Mouse (Mus musculus): Measurements from ENCODE around the gene Disp1.

The Disp1 gene

GRCm38 (mm10) chr1:183086843-183087242 is 134.5 kb downstream of the Disp1 start:
- DNase-seq (ENCODE audit: low read depth), result no peak

- DNase-seq (ENCODE audit: low read depth), result no peak
These were observed 137.0 kb downstream of the Disp1 start for GRCm38 (mm10) chr1:183084085-183085050.

DNA sequence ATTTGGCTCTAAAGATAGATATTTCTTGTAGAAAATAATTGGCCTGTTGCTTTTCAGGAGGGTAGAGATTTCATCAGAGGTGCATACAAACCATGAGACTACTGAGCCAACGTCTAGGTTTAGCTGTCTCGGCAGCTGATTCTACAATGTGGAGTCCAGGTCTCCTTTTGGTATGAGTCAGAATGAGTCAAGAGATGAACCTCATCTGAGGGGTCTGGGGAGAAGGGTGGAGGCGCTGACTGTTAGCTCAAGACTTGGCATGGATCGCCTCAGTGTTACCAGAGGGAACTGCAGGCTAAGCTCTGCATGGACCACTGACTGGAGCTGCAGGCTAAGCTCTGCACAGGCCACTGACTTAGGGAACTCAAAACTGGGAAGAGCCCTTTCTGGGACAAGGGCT is 138.9 kb downstream of the Disp1 start:
- no peak for DNase-seq (ENCODE audit: low read depth)

DNA sequence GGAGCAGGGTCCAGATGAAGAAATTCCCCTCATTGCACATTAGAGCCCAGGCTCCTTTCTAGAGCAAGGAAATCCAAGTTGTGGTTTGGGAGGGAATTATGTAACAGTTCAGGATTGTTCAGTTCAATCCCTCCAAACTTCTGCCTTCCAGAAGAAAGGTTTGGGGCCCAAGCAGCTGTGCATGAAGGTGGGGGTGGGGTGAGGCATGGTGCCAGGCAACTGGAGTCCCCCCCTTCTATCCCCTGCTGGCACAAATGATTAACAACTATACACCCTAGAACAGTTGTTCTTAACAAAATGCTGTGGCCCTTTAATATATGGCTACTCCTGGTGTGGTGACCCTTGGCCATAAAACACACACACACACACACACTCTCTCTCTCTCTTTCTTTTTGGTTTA is 140.2 kb downstream of the Disp1 start:
- DNase-seq (ENCODE audit: low read depth), result no peak

DNA sequence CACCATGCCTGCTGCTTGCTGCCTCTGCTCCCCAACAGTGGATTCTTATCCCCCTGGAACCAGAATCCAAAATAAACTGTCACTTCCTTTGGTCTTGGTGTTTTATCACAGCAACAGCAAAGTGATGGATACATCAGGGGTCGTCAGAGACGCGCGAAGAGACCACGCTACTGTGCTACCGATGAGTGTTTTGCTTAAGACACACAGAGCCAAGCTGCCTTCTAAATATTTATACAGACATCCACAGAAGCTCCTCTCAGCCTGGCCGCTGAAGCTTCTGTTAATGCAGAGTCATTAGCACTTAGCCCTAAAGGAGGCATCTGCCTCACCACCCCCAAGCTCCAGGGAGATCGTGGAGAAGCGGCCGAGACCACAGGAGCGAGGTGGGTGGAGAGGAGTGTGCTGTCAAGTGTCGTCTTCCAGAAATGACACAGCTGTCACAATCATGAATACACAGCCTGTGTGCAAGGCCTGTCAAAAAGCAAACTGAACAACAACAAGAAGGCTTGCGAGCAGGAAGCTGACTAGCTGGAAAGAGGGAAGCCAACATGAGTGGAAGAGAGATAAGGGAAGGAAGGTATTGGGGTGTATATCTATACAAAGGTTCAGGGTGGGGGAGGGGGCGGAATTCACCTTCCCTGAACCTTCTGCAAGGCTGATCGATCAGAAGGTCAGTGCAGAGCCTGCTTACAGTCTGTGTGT is 146.1 kb downstream of the Disp1 start:
- no peak for DNase-seq (ENCODE audit: low read depth)

DNA sequence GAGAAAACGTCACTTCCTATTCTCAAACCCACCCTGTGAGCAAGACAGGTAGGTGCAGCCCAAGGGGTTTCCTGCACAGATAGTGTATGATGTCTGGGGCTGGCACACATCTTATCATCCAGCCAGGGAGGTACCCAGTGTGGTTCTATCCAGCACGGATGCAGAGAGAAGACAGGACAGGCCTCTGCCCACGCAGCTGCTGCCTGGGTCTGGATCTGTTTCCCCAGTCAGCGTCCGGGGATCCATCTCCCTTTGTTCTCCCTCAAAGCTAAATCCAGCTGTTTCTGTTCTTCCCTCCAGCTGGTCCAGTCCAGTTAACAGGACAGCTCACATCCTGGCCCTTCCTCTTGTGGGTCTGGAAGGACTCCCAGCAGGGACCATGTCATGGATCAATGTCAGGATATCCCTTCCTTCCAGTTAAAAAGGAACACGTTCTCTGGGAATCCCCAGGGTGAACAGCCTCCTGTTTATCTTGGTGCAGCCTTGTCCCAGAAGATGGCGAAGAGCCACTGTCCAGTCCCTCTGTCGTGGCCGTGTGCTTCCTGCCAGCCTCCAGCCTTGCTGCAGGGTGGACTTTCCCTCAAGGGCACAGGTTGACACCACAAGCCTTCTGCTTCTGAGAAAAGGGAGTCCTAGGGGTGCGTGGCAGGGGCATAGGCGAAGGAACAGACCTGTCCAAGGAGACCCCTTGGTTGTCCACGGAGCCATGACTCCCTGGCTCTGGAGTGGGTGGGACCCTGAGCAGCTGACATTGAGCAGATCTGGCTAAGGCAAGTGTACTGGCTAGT is 148.9 kb downstream of the Disp1 start:
- DNase-seq (ENCODE audit: low read depth), result no peak

DNA sequence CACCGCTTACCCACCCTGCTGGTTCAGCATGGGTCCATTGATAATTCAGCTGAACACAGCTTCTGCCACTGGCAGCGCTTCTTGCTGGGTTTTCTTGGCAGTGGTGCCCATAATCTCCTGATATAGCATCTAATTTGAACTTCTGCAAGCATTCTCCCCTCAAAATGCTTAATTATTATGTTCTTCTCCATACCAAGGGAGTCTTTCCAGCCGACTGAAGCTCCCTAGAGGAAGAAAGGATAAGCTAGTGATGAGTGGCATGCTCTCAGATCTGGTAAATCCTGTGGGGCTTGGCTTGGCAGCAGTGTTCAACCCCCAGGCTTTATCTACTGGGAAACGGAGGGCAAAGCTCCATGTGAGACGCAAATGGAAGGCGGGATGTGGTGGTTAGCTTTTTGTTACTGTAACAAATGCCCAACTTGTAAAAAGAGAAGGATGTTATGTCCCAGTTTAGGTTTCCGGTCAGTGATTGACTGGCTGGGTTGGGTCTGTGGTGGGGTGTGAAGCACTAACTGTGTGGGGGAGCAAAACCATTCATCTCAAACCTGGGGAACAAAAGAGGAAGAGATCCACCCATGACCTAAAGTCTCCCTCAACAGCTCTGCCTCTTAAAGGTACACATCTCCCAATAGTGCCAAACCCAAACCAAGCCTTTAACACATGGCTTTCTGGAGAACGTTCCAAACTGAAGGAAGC is 151.2 kb downstream of the Disp1 start:
- DNase-seq (ENCODE audit: low read depth), result no peak

DNA sequence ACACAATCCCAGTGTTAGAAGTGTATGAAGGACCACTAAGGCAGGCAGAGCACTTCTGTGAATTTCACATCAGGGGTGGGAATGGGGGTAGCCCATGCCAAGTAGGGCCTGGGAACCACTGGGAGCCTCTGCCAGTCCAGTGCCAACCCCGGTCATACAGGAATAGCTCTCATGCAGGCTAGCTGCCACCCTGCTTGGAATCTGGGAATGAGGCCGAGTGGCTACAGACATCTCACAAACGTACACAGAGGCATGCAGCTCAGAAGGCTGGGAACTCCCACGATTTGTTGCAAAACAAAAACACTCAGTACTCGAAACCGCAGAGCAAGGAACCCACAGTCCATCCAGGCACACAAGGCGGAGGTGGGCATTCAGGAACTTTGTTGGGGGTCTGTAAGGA is 153.5 kb downstream of the Disp1 start:
- DNase-seq (ENCODE audit: low read depth), result no peak

- no peak for DNase-seq (ENCODE audit: low read depth)
These were observed 154.3 kb downstream of the Disp1 start for GRCm38 (mm10) chr1:183066981-183067380.

DNA sequence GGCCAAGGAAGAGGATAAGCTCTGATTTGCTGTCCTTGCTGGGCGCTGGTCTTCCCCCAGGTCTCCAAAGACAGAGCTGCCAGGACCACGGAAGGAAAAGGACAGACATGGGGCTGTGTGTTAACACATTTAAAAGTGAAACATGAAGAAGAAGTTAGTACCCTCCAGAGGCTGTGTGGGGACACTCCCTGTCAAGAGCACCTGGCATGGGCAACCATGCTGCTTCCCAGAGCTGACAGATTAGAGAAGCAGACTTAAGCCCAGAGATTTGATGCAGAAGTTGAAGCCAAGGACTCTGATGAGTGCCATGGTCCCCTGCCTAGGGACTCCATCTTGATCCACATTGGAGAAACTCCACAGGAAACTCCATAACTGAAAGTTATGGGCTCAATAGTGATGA is 160.7 kb downstream of the Disp1 start:
- DNase-seq (ENCODE audit: low read depth), result no peak

DNA sequence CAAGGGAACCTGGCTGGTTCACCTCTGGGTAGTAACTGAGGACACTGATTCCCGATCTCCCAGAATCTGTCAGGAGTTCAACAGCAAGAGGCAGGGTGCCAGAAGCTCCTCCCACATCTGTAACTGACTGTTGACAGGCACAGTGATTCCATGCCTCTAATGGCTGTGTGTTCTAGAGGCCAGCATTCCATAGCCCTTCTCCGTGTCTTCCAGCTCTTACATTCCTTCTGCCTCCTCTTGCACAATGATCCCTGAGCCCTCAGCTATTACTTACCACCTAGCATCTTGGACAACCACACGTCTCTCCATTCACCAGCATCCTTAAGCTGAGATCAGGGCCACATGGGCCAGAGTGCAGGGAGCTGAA is 165.1 kb downstream of the Disp1 start:
- DNase-seq (ENCODE audit: low read depth), result no peak

DNA sequence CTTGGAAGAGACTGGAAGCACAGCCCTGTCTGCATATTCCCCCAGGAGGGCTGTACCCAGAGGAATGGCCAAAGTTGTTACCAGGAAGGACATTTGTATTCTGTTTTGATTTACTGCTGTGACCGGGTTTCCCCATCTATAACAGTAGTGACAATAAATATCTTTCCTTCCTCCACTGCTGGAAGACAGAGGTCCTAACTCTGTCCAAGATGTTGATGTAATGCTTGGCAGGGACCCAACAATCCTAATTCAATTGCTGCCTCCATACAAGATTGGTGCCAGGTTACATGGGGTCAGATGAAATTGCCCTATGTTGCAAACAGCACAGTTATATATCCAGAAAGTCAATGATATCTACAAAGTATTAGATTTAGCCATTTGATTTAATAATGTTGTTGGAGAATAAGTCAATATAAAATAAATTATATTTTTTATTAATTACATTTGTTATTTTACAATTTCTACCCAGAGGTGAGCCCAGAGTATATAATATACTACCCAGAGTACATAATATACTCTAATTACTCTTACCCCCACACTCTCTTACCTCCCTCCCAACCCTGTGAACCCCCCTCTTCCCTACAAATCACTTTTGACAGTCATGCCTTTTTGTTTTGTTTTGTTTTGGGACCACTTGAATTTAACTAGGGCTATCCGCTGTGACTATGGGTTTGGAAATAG is 165.6 kb downstream of the Disp1 start:
- DNase-seq (ENCODE audit: low read depth), result no peak

- DNase-seq (ENCODE audit: low read depth), result no peak
These were observed 168.7 kb downstream of the Disp1 start for GRCm38 (mm10) chr1:183052663-183053062.

DNA sequence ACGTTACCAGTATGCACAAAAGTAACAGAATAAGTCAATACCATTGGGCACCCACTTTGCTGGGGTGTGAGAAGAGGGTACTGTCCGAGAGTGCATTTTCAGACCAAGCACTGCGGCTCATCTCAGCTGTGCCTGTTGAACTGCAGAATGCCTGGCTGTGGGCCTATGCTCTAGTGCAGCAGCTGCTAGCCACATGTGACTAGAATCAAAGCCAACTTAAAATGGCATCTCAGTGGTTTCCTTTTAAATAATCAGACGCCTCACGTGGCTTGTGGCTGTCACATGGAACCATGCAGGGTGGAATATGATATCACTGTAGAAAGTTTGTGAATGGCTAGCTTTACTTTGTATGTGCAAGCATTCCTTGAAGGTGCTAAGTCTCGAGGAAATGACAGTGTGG is 172.0 kb downstream of the Disp1 start:
- DNase-seq (ENCODE audit: low read depth), result no peak

DNA sequence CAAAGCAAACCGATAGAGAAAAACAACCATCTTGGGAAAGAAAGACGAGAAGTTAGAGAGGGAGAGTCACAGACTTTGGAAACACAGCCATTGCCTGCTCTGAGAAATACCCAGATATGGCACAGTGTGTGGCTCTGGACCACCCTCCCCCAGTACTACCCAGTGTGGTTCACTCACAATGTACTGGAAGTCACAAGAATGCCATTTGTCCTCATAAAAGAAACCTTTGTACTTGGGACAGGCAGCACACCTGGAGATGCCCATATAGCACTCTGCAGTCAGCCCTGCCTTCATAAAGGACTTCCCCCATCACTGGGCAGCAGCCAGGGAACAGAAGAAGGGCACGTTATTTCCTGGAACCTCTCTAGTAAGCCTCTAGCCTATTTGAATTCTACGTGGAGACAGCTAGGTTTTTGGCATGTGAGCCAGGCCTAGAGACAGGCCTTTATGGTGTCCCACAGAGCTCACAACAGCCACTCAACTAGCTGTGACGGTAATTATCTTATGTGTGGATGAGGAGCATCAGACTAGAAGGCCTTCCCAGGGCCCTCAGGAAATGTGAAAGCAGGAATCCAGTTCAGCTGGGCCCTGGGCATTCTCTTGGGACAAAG is 173.3 kb downstream of the Disp1 start:
- no peak for DNase-seq (ENCODE audit: low read depth)

GRCm38 (mm10) chr1:183047191-183047912 is 174.0 kb downstream of the Disp1 start:
- DNase-seq (ENCODE audit: low read depth), result no peak

GRCm38 (mm10) chr1:183046081-183046480 is 175.2 kb downstream of the Disp1 start:
- no peak for DNase-seq (ENCODE audit: low read depth)

- DNase-seq (ENCODE audit: low read depth), result no peak
These were observed 178.0 kb downstream of the Disp1 start for GRCm38 (mm10) chr1:183043161-183043812.

DNA sequence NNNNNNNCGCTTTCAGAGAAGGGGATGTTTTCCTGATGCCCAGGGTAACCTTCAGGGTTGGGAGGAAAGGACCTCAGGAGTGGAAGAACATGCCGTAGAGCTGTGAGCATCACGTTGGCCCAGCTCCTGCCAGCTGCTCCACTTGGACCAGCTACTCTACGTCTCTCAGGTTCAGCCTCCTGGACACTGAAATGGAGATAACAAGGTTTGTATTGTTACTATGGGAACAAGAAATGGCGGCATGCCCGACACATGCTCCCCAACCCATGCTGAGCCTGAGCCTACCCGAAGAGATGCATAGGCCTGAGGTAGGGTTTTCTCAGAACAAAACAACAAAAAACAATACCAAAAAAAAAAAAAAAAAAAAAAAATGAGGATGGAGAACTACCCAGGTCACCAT is 179.6 kb downstream of the Disp1 start:
- no peak for DNase-seq (ENCODE audit: low read depth)
